Mouse (Mus musculus) kidney, postnatal 0 days (tissue): Measurements from ENCODE around the gene Cblb. TPM values are rescaled to one million over a fixed set of nuclear protein-coding genes. Genes with fewer than 3 reads are reported as not detected.

Experiments
- ATAC-seq: fragments of 200-750 bp; cut with Nextera tagmentation; replicated peaks from 2 replicates; pipeline ENCODE4 v1.8.0; 2017; ENCODE audit warnings: low read depth, moderate number of reproducible peaks, moderate TSS enrichment, moderate library complexity; ENCODE audit not compliant: low FRiP score
- DNase-seq: peaks from one replicate; pipeline ENCODE4 v3.0.0-alpha.2; 2016; ENCODE audit warnings: low spot score
- H3K27ac ChIP-seq: fragments of 300-500 bp; sonication (generic); 2 replicates; pipeline ENCODE4 v1.5.1; 2014; ENCODE audit warnings: mild to moderate bottlenecking
- H3K27me3 ChIP-seq: fragments of 300-500 bp; sonication (generic); 2 replicates; pipeline ENCODE4 v1.6.1; 2014; ENCODE audit warnings: low read length, mixed read lengths; ENCODE audit not compliant: insufficient read depth
- H3K36me3 ChIP-seq: fragments of 300-500 bp; sonication (generic); 2 replicates; pipeline ENCODE4 v1.6.1; 2014; ENCODE audit warnings: low read length, mixed read lengths; ENCODE audit not compliant: insufficient read depth
- H3K4me1 ChIP-seq: fragments of 300-500 bp; sonication (generic); replicated peaks from 2 replicates; pipeline ENCODE4 v1.6.1; 2014; ENCODE audit warnings: antibody characterized with exemption, low read length, mixed read lengths; ENCODE audit not compliant: insufficient read depth
- H3K4me2 ChIP-seq: fragments of 300-500 bp; sonication (generic); 2 replicates; pipeline ENCODE4 v1.6.1; 2014; ENCODE audit warnings: mild to moderate bottlenecking, low read length, moderate library complexity, mixed read lengths
- H3K4me3 ChIP-seq: fragments of 300-500 bp; sonication (generic); replicated peaks from 2 replicates; pipeline ENCODE4 v1.5.1; 2014; ENCODE audit warnings: low read depth, low read length
- H3K9ac ChIP-seq: fragments of 300-500 bp; sonication (generic); 2 replicates; pipeline ENCODE4 v1.6.1; 2014; ENCODE audit warnings: low read depth, low read length
- H3K9me3 ChIP-seq: fragments of 300-500 bp; sonication (generic); replicated peaks from 2 replicates; pipeline ENCODE4 v1.6.1; 2016; ENCODE audit warnings: low read length, inconsistent platforms, mixed read lengths
- CTCF ChIP-seq: IDR thresholded peaks from 2 replicates; pipeline ENCODE4 v1.5.1; 2016; ENCODE audit warnings: antibody characterized with exemption, low read depth, mild to moderate bottlenecking, moderate library complexity
- WGBS: fragments of 180-500 bp; shearing (Covaris S2); extraction: QIAGEN DNeasy Blood & Tissue Kit; methylation state at CpG from one replicate; pipeline ENCODE4 v1.1.7; 2014; 5-methylcytosine and 5-hydroxymethylcytosine counted together
- polyA plus RNA-seq: library from polyadenylated mRNA; unstranded; fragments of >200 nt; fragmentation: Nextera tagmentation; extraction: Ambion mirVana; gene quantifications from 2 replicates; pipeline ENCODE4 v1.2.1, GENCODE M21; 2015

Gene Cblb
- polyA plus RNA-seq, 1 experiment from 2014 or later = 7.1 TPM

GRCm38 (mm10) chr16:52034356-52034755 is 3.3 kb downstream of the Cblb start:
- ATAC-seq = no peak
- Histone ChIP-seq H3K27me3 (no peaks in the 10 kb centered on the region), H3K4me1 (peaks cover 7% of the 10 kb centered on the region; the same call in 1 of the 2 replicates), H3K4me3 (no peak overlapping the region), H3K9me3 (no peaks in the 10 kb centered on the region), H3K36me3 (peaks cover 5% of the 10 kb centered on the region; the same call in 1 of the 2 replicates), H3K9ac (no peak overlapping the region), H3K4me2 (peak overlapping the region; percentile 31; the same call in 1 of the 2 replicates), H3K27ac (no peak overlapping the region)
- no peak for DNase-seq
- no peak for TF ChIP-seq CTCF
- 76% methylated on average over 5 of the region's 5 CpGs for WGBS

GRCm38 (mm10) chr16:52036295-52036694 is 5.3 kb downstream of the Cblb start:
- H3K27me3 ChIP-seq = no peaks in the 10 kb centered on the region
- no peak overlapping the region for H3K9ac ChIP-seq
- peaks cover 12% of the 10 kb centered on the region; the same call in 1 of the 2 replicates for H3K4me1 ChIP-seq
- H3K9me3 ChIP-seq = no peaks in the 10 kb centered on the region
- no peak for DNase-seq
- no peak overlapping the region for H3K4me2 ChIP-seq
- no peak for TF ChIP-seq CTCF
- 84% methylated on average over 3 of the region's 3 CpGs for WGBS
- no peak overlapping the region for H3K4me3 ChIP-seq
- no peak overlapping the region for H3K27ac ChIP-seq
- peaks cover 5% of the 10 kb centered on the region; the same call in 1 of the 2 replicates for H3K36me3 ChIP-seq
- ATAC-seq = no peak

GRCm38 (mm10) chr16:52038283-52038682 is 7.3 kb downstream of the Cblb start:
- DNase-seq (no peak), ATAC-seq (no peak)
- no peaks in the 10 kb centered on the region for H3K9me3 ChIP-seq
- peaks cover 16% of the 10 kb centered on the region; the same call in 1 of the 2 replicates for H3K4me1 ChIP-seq
- 87% methylated on average over 4 of the region's 4 CpGs for WGBS
- H3K27me3 ChIP-seq = no peaks in the 10 kb centered on the region
- no peak overlapping the region for H3K4me3 ChIP-seq
- TF ChIP-seq CTCF = no peak
- H3K36me3 ChIP-seq = peaks cover 5% of the 10 kb centered on the region; the same call in 1 of the 2 replicates
- H3K9ac ChIP-seq = no peak overlapping the region
- no peak overlapping the region for H3K4me2 ChIP-seq
- no peak overlapping the region for H3K27ac ChIP-seq

GRCm38 (mm10) chr16:52038821-52039220 is 7.8 kb downstream of the Cblb start:
- DNase-seq (peak; percentile 31), ATAC-seq (no peak)
- Histone ChIP-seq H3K9ac (no peak overlapping the region), H3K27me3 (no peaks in the 10 kb centered on the region), H3K27ac (no peak overlapping the region), H3K4me1 (peaks cover 15% of the 10 kb centered on the region; the same call in 1 of the 2 replicates), H3K9me3 (no peaks in the 10 kb centered on the region), H3K4me3 (no peak overlapping the region), H3K4me2 (no peak overlapping the region), H3K36me3 (peaks cover 5% of the 10 kb centered on the region; the same call in 1 of the 2 replicates)
- 57% methylated on average over 2 of the region's 2 CpGs for WGBS
- TF ChIP-seq CTCF = no peak

GRCm38 (mm10) chr16:52040937-52041336 is 9.9 kb downstream of the Cblb start:
- no peak overlapping the region for H3K27ac ChIP-seq
- H3K4me1 ChIP-seq = peaks cover 10% of the 10 kb centered on the region; the same call in 1 of the 2 replicates
- no peaks in the 10 kb centered on the region for H3K36me3 ChIP-seq
- no peak for DNase-seq
- no peaks in the 10 kb centered on the region for H3K27me3 ChIP-seq
- no peak for TF ChIP-seq CTCF
- no peak overlapping the region for H3K4me2 ChIP-seq
- H3K4me3 ChIP-seq = no peak overlapping the region
- H3K9ac ChIP-seq = no peak overlapping the region
- no peaks in the 10 kb centered on the region for H3K9me3 ChIP-seq
- ATAC-seq = no peak
- WGBS = 73% methylated on average over 4 of the region's 4 CpGs

GRCm38 (mm10) chr16:52042667-52043379 is 11.8 kb downstream of the Cblb start:
- TF ChIP-seq CTCF = no peak
- Histone ChIP-seq H3K36me3 (peaks cover 3% of the 10 kb centered on the region), H3K27ac (peak overlapping the region; percentile 60; the same call in 1 of the 2 replicates), H3K27me3 (no peaks in the 10 kb centered on the region), H3K4me3 (no peak overlapping the region), H3K9ac (no peak overlapping the region), H3K4me2 (no peak overlapping the region), H3K4me1 (peaks cover 10% of the 10 kb centered on the region; the same call in 1 of the 2 replicates), H3K9me3 (no peaks in the 10 kb centered on the region)
- no peak for ATAC-seq
- DNase-seq = no peak
- 52% methylated on average over 14 of the region's 14 CpGs for WGBS
